Mouse (Mus musculus) embryonic facial prominence, embryonic 12.5 days (tissue): ENCODE measurements at regions not wholly inside any gene's neighbourhood (a gene's known extent, or its start where the extent isn't known, plus 50 kb on each side); places are given as distances from the start of the nearest gene placed in this dataset.

Experiments
- ATAC-seq: fragments of 200-750 bp; cut with Nextera tagmentation; 2 replicates; pipeline ENCODE4 v1.8.0; 2017; ENCODE audit not compliant: insufficient number of reproducible peaks, insufficient read depth, low FRiP score, low TSS enrichment
- H3K27ac ChIP-seq: fragments of 300-500 bp; sonication (generic); 2 replicates; pipeline ENCODE4 v1.5.1; 2016; ENCODE audit warnings: mild to moderate bottlenecking
- H3K27me3 ChIP-seq: fragments of 300-500 bp; sonication (generic); 2 replicates; pipeline ENCODE4 v1.6.1; 2016; ENCODE audit warnings: mild to moderate bottlenecking, moderate library complexity
- H3K36me3 ChIP-seq: fragments of 300-500 bp; sonication (generic); 2 replicates; pipeline ENCODE4 v1.6.1; 2016; ENCODE audit warnings: mild to moderate bottlenecking
- H3K4me1 ChIP-seq: fragments of 300-500 bp; sonication (generic); 2 replicates; pipeline ENCODE4 v1.6.1; 2016
- H3K4me2 ChIP-seq: fragments of 300-500 bp; sonication (generic); replicated peaks from 2 replicates; pipeline ENCODE4 v1.6.1; 2016; ENCODE audit warnings: mild to moderate bottlenecking, moderate library complexity
- H3K4me3 ChIP-seq: fragments of 300-500 bp; sonication (generic); 2 replicates; pipeline ENCODE4 v1.5.1; 2016; ENCODE audit warnings: mild to moderate bottlenecking
- H3K9ac ChIP-seq: fragments of 300-500 bp; sonication (generic); 2 replicates; pipeline ENCODE4 v1.6.1; 2016; ENCODE audit warnings: mild to moderate bottlenecking, moderate library complexity
- H3K9me3 ChIP-seq: fragments of 300-500 bp; sonication (generic); 2 replicates; pipeline ENCODE4 v1.6.1; 2016; ENCODE audit warnings: mild to moderate bottlenecking, moderate library complexity
- WGBS: fragments of 180-500 bp; shearing (Covaris S2); methylation state at CpG from one replicate; pipeline ENCODE4 v1.1.7; 2016; 5-methylcytosine and 5-hydroxymethylcytosine counted together

DNA sequence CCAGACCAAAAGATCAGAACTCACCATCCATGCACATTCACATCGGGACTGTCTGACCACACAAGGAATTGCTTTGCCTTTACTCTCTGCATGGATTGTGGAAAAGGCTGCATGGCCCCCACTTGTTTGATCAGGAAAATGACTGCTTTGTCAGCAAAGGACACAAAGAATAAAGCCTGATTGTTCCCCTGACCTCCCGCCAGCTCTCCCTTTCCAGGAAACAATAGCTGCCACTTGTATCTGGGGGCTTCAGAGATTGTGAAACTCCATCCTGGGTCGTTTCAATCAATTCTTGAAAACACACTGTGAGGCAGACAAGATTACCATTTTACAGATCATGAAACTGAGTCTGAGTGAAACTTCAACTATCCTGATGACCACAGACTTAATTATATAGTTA lies 70.7 kb downstream of the Zic3 start:
- H3K27me3 ChIP-seq, result no peaks in the 10 kb centered on the region
- ATAC-seq, result no peak
- no peaks in the 10 kb centered on the region for H3K36me3 ChIP-seq
- no peaks in the 10 kb centered on the region for H3K9me3 ChIP-seq
- no peak overlapping the region for H3K4me3 ChIP-seq
- 36% methylated on average over 3 of the region's 3 CpGs for WGBS
- no peak overlapping the region for H3K27ac ChIP-seq
- no peak overlapping the region for H3K4me2 ChIP-seq
- H3K9ac ChIP-seq, result no peak overlapping the region
- no peaks in the 10 kb centered on the region for H3K4me1 ChIP-seq

DNA sequence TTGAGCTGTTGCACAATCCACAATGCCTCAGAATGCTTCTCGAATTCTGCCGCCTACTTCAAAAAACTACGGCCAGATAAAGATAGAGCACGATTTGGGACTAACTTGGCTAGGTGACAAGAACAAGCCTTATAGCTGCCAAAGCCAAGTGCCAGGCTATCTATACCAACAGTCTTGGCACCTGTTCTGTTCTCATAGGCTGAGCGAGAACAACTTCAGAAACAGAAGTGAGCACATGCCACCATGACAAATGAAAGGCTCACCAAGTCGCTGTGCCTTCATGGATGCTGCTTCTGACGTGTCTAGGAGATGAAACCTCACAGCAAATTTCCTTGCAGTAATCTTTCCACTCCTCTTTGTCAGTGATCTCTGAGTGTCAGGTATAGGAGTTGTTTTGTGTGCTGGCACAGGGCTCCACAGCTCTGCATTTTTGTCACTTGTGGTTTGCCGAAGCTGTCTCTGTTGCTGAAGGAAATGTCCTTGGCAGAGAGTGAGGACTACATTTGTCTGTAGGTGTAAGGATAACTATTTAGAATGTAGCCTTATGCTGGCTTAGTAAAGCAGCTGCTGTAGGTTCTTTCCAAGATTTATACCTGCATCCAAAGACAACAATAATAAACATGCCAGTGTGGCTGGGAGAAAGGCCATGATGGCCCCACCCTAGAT lies 95.4 kb downstream of the Zic3 start:
- no peaks in the 10 kb centered on the region for H3K9me3 ChIP-seq
- ATAC-seq, result no peak
- H3K4me3 ChIP-seq, result no peak overlapping the region
- no peaks in the 10 kb centered on the region for H3K27me3 ChIP-seq
- no peak overlapping the region for H3K4me2 ChIP-seq
- no peak overlapping the region for H3K9ac ChIP-seq
- no peaks in the 10 kb centered on the region for H3K36me3 ChIP-seq
- WGBS, result 87% methylated on average over 8 of the region's 8 CpGs
- H3K4me1 ChIP-seq, result no peaks in the 10 kb centered on the region
- no peak overlapping the region for H3K27ac ChIP-seq

DNA sequence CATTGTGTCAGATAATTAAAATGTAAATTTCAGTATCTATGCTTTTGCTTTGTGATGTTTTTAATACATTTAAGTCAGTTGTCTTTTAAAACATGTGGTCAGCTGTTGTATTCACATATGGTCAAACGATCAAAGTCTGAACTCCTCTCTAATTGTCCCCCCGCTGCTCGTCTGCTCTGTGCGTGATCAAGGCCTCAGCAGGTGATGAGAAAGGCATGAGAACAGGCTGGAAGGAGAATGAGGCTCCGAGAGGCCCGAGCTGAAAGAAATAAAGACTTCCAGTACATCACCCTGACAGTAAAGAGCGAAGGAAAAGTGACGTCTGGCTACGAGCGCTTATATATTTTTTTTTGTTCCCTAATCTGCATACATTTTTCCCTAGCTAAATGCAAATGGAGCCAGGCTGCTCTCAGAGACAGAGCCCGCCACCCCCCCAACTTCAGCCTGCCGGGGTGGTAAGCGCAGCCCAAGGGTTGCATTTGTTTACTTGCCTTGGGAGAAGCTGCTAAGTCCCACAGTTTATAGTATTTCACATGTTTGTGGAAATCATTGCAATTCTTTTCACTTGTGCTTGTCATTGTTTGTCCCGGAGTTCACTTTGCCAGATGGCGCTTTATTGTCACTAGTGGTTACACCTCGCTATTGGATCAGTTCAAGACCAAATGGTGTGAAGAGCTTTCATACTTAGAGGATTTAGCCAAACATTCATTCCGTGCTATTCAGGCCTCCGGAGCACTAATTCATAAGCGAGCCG lies 133.0 kb downstream of the Zic3 start:
- no peaks in the 10 kb centered on the region for H3K4me1 ChIP-seq
- H3K9ac ChIP-seq, result no peak overlapping the region
- H3K4me3 ChIP-seq, result no peak overlapping the region
- no peaks in the 10 kb centered on the region for H3K36me3 ChIP-seq
- H3K4me2 ChIP-seq, result peak overlapping the region; percentile 30
- WGBS, result 24% methylated on average over 20 of the region's 20 CpGs
- H3K27me3 ChIP-seq, result no peaks in the 10 kb centered on the region
- H3K27ac ChIP-seq, result no peak overlapping the region
- H3K9me3 ChIP-seq, result no peaks in the 10 kb centered on the region
- ATAC-seq, result no peak

DNA sequence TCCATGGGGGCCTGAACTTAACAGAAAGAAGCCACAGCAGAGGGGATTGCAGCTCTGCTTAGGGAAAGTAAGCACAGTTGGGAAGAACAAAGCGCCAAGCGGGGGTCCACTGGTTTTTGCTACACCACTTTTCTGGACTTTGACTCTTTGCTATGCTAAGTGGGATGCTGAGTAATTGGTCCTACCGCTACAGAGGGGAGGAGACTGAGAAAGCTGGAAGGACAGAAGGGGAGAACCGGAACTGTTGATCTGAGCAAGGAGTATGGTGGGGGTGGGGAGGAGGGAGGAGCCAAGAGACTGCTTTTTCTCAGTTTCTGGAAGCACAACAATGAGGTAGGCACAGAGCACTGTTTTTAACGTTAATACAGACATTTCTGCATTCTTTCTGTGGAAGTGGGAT lies 134.9 kb downstream of the Zic3 start:
- WGBS, result 30% methylated on average over 5 of the region's 5 CpGs
- no peak overlapping the region for H3K9ac ChIP-seq

DNA sequence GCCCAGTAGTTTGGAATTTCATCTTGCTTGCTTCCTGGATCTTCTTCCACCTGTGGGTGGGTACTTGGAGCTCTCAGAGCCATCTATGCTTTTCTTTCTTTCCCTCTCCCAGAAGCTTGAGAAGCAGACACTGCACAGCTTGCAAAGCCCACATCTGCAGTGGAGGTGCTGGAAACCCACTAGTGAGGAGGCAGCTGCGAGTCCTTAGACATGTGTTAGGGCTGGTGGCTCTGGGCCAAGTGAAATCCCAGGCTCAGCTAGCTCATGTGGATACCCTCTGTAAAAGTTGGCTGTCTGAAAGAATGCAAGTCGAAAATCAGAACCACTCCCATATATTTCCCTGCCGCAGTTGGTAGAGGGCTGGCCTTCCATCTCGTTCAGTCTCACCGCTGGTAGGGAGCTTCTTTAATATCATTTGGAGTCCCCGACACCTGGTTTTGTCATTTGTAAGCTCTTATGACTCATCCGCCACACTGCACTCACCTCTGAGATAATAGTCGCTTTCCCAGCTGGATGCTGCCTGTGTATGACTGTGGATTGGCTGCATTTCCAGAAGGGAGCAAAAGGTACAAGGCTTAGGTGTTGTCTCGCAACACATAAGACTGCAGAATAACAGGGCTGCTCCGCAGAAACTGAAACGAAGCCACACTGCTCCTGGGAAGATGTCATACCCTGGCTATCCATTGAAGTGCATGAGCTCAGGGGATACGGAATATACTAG lies 143.8 kb downstream of the Zic3 start:
- Histone ChIP-seq H3K4me2 (no peak overlapping the region), H3K4me1 (no peaks in the 10 kb centered on the region), H3K36me3 (no peaks in the 10 kb centered on the region), H3K9ac (no peak overlapping the region), H3K27ac (no peak overlapping the region), H3K27me3 (no peaks in the 10 kb centered on the region), H3K9me3 (no peaks in the 10 kb centered on the region), H3K4me3 (no peak overlapping the region)
- ATAC-seq, result no peak
- WGBS, result 83% methylated on average over 12 of the region's 12 CpGs

More for the DNA sequence above, 134.9 kb downstream of the Zic3 start:
- Histone ChIP-seq H3K27me3 (no peaks in the 10 kb centered on the region), H3K4me2 (no peak overlapping the region), H3K4me1 (no peaks in the 10 kb centered on the region), H3K4me3 (no peak overlapping the region), H3K9me3 (no peaks in the 10 kb centered on the region), H3K27ac (no peak overlapping the region), H3K36me3 (no peaks in the 10 kb centered on the region)
- no peak for ATAC-seq

DNA sequence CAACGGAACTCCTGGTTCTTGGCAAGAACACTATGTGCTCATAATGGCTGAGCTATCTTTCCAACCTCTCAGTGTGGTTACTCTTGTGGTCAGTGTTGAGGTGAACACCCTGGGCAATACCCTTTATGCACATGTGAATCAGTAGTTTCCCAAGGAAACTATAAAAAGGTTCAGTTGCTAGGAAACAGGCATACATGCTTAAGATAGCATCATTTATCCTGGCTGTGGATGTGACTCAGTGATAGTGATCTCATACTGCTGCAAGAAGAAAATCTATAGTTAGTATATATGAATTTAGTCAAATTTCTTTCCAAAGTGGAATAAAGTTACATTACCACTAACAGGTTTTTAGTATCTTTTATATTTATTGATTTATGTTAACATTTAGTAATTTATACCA lies 151.8 kb downstream of the Zic3 start:
- Histone ChIP-seq H3K27me3 (no peaks in the 10 kb centered on the region), H3K36me3 (no peaks in the 10 kb centered on the region), H3K9ac (no peak overlapping the region), H3K9me3 (no peaks in the 10 kb centered on the region), H3K4me1 (no peaks in the 10 kb centered on the region), H3K4me2 (no peak overlapping the region), H3K27ac (no peak overlapping the region), H3K4me3 (no peak overlapping the region)
- 89% methylated on average over 1 of the region's 1 CpGs for WGBS
- no peak for ATAC-seq
